Mouse (Mus musculus) ES-E14 (cell line): Measurements from ENCODE around the gene Mindy2. TPM values are rescaled to one million over a fixed set of nuclear protein-coding genes. Genes with fewer than 3 reads are reported as not detected.

Experiments
- DNase-seq: peaks from one replicate; pipeline ENCODE4 v3.0.0-alpha.2; 2013; ENCODE audit warnings: low read depth, low spot score
- H3K27ac ChIP-seq: 2 replicates; pipeline ENCODE4 v1.5.1; 2012; ENCODE audit warnings: low read depth, mild to moderate bottlenecking, low read length, moderate library complexity, mixed read lengths; ENCODE audit not compliant: poor library complexity, insufficient read depth, severe bottlenecking
- H3K36me3 ChIP-seq: 2 replicates; pipeline ENCODE4 v1.6.1; 2012; ENCODE audit warnings: mild to moderate bottlenecking, low read length, moderate library complexity, mixed read lengths; ENCODE audit not compliant: control insufficient read depth, poor library complexity, insufficient read depth, severe bottlenecking
- H3K4me1 ChIP-seq, 2 experiments: fragments of 150-350 bp in 1 of 2; sonication (generic) in 1 of 2; 2 replicates each; pipeline ENCODE4 v1.6.1; 2012; ENCODE audit warnings: low read length in 2 of 2, mild to moderate bottlenecking in 1 of 2, mixed read lengths in 1 of 2; ENCODE audit not compliant: control insufficient read depth in 2 of 2, insufficient read depth in 2 of 2, poor library complexity in 1 of 2
- H3K4me3 ChIP-seq, 2 experiments: fragments of 150-350 bp in 1 of 2; sonication (generic) in 1 of 2; 2 replicates each; pipeline ENCODE4 v1.5.1; 2012; ENCODE audit warnings: low read length in 2 of 2, low read depth in 1 of 2, mild to moderate bottlenecking in 1 of 2, mixed read lengths in 1 of 2; ENCODE audit not compliant: insufficient read depth in 1 of 2, poor library complexity in 1 of 2, severe bottlenecking in 1 of 2
- H3K9ac ChIP-seq: 2 replicates; pipeline ENCODE4 v1.6.1; 2012; ENCODE audit warnings: low read depth, mild to moderate bottlenecking, low read length, mixed read lengths; ENCODE audit not compliant: poor library complexity, insufficient read depth, severe bottlenecking
- H3K9me3 ChIP-seq: fragments of 150-350 bp; sonication (generic); 2 replicates; pipeline ENCODE4 v1.6.1; 2012; ENCODE audit warnings: low read depth, mild to moderate bottlenecking, low read length; ENCODE audit not compliant: control insufficient read depth, insufficient read depth
- CHD2 ChIP-seq: IDR thresholded peaks from 2 replicates; pipeline ENCODE4 v1.6.1; 2014; ENCODE audit warnings: mild to moderate bottlenecking, low read depth, low read length, inconsistent platforms
- HCFC1 ChIP-seq: IDR thresholded peaks from 2 replicates; pipeline ENCODE4 v1.6.1; 2012; ENCODE audit warnings: low read length, inconsistent platforms, borderline replicate concordance; ENCODE audit not compliant: insufficient read depth
- MAFK ChIP-seq: IDR thresholded peaks from 2 replicates; pipeline ENCODE4 v1.6.1; 2014; ENCODE audit warnings: mild to moderate bottlenecking, low read depth, low read length, inconsistent platforms; ENCODE audit not compliant: insufficient read depth
- ZC3H11A ChIP-seq: IDR thresholded peaks from 2 replicates; pipeline ENCODE4 v1.6.1; 2012; ENCODE audit warnings: low read depth, mild to moderate bottlenecking, inconsistent platforms, low read length, borderline replicate concordance
- ZNF384 ChIP-seq: IDR thresholded peaks from 2 replicates; pipeline ENCODE4 v1.6.1; 2012; ENCODE audit warnings: low read depth, low read length, inconsistent platforms
- in situ Hi-C, 2 experiments: fragments of 600-800 bp; cut with MboI; formaldehyde crosslinking; loops; one replicate each; pipeline ENCODE4 v1.15.1; 2025; ENCODE audit warnings: low sequenced_read_pairs in 2 of 2, inconsistent platforms in 1 of 2; ENCODE audit not compliant: unreplicated experiment in 2 of 2
- total RNA-seq: library from RNA; depleted of rRNA; stranded (reverse); fragments of 300-350 nt; gene quantifications from 2 replicates; pipeline ENCODE4 v1.2.3, GENCODE M21; 2012

The Mindy2 gene
- total RNA-seq, 1 experiment: 0.98 TPM

DNA sequence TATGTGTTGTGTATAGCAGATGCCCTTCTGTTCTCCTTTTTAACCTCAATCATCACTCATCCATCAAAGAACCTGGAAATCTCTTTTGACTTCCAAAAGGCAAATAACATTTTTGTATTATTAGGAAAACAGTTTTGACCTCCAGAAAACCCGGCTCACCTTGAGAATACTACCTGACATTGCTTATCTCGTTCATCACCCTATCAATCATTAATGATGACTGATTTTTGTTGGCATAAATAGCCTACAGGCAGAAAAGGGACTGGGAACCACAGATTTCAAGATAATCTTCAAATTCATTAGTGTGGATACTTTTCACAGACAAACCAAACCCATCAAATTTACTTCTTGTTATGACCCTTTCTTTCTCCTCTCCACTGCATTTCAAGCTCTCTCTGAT is 3.1 kb downstream of the Mindy2 start:
- H3K27ac ChIP-seq: no peak overlapping the region
- H3K4me3 ChIP-seq: no peak overlapping the region
- H3K9me3 ChIP-seq: no peaks in the 10 kb centered on the region
- TF ChIP-seq HCFC1 (no peak), ZNF384 (no peak), ZC3H11A (no peak), MAFK (no peak), CHD2 (no peak)
- no peaks in the 10 kb centered on the region for H3K36me3 ChIP-seq
- H3K4me1 ChIP-seq: 0 out of 4 replicates have a peak, but pooled peaks cover 0 to 2% of the 10 kb centered on the region in 2 experiments
- H3K9ac ChIP-seq: no peak overlapping the region
- DNase-seq: no peak
- in situ Hi-C loops: loop anchor here in 1 of 2 experiments (25.0 kb wide), 1 partner anchor 433 kb away; no protein-coding TSS in a partner anchor

DNA sequence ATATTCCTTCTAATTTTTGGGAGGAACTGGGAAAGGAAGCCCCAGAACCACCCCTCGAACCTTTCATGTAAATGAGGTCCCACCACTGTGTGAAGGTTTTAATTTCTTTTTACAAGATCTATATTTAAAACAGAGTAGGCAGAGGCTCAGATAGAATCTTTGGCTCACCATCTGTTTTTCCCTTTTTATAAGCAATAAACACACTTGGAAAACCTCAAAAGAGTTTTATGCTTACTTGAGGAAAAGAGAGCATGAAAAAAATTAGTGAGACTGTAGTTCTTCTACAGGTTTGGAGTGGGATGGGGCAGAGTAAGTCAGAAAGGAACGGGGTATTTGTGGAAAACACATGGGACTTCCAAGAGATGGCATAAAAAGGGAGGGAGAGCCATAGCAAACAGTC is 4.8 kb downstream of the Mindy2 start:
- Histone ChIP-seq H3K27ac (no peak overlapping the region), H3K36me3 (no peaks in the 10 kb centered on the region), H3K9ac (no peak overlapping the region), H3K4me3 (no peak overlapping the region), H3K4me1 (0 out of 4 replicates have a peak, but pooled peaks cover 0 to 2% of the 10 kb centered on the region in 2 experiments), H3K9me3 (no peaks in the 10 kb centered on the region)
- in situ Hi-C loops: loop anchor here in 1 of 2 experiments (25.0 kb wide), 1 partner anchor 435 kb away; no protein-coding TSS in a partner anchor
- DNase-seq: no peak
- TF ChIP-seq ZC3H11A (no peak), ZNF384 (no peak)

DNA sequence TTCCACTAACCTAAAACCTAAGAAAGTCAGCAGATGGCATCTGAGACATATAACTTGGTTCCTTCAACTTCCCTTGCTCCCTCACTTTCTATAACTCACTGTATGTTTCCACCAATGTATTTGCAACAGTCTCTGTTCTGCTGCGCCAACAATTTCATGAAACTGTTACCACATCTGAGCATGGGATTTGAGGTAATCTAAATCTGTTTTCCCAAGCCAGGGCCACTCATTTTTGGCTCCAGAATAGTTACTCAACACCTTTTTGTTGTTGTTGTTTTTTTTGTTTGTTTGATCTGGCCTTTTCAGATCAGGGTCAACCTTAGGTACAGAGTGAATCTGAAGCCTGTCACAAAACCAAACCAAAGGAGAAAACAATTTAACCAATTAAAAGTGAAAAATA is 6.0 kb downstream of the Mindy2 start:
- TF ChIP-seq HCFC1: no peak
- no peak for TF ChIP-seq MAFK
- TF ChIP-seq ZNF384: no peak
- TF ChIP-seq ZC3H11A: no peak
- no peak for TF ChIP-seq CHD2
- no peak for DNase-seq
- H3K4me1 ChIP-seq: 0 out of 4 replicates have a peak, but pooled peaks cover 0 to 2% of the 10 kb centered on the region in 2 experiments
- H3K9me3 ChIP-seq: no peaks in the 10 kb centered on the region
- H3K36me3 ChIP-seq: no peaks in the 10 kb centered on the region
- no peak overlapping the region for H3K9ac ChIP-seq
- in situ Hi-C loops: loop anchor here in 1 of 2 experiments (25.0 kb wide), 1 partner anchor 436 kb away; no protein-coding TSS in a partner anchor
- no peak overlapping the region for H3K27ac ChIP-seq
- H3K4me3 ChIP-seq: no peak overlapping the region

DNA sequence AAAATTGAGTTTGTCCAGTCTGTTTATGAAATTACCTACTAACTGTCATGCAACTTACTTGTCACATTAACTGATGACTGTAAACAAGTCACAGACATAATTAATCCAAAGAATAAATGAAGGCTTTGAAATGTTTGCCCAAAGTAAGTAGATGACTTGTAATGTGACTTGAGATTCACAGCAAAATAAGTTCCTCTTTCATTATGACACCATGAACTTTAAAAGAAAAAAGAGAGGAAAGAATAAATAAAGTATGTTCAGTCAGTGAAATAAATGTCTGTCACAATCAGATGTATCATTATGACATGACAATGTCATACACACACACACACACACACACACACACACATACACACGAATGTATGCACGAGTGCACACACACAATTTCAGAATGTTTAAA is 6.7 kb downstream of the Mindy2 start:
- no peak for TF ChIP-seq HCFC1
- no peak for TF ChIP-seq MAFK
- no peak for TF ChIP-seq ZNF384
- TF ChIP-seq CHD2: no peak
- no peak for TF ChIP-seq ZC3H11A
- Histone ChIP-seq H3K27ac (no peak overlapping the region), H3K4me3 (no peak overlapping the region), H3K36me3 (no peaks in the 10 kb centered on the region), H3K9me3 (no peaks in the 10 kb centered on the region), H3K9ac (no peak overlapping the region), H3K4me1 (no peaks in the 10 kb centered on the region)
- no peak for DNase-seq
- in situ Hi-C loops: loop anchor here in 1 of 2 experiments (25.0 kb wide), 1 partner anchor 437 kb away; no protein-coding TSS in a partner anchor

DNA sequence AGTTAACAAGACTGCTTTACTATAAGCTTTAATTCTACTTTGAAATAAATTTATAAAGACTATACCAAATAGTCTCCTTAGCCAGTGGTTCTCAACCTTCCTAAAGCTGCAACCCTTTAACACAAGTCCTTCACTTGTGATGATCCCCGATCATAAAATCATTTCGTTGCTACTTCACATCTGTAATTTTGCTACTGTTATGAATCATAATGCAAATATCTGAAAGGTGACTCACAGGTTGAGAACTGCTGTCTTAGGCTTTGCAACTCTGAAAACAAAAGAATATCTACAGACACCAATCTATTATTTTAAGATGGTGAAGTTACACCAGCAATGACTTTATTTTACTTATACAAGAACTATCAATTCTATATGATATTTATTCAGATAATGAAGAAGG is 20.2 kb downstream of the Mindy2 start:
- in situ Hi-C loops: no loop called here
- H3K9me3 ChIP-seq: no peaks in the 10 kb centered on the region

More for the DNA sequence above, 20.2 kb downstream of the Mindy2 start:
- Histone ChIP-seq H3K36me3 (no peaks in the 10 kb centered on the region), H3K4me3 (no peak overlapping the region), H3K27ac (no peak overlapping the region), H3K4me1 (no peaks in the 10 kb centered on the region), H3K9ac (no peak overlapping the region)
- TF ChIP-seq ZC3H11A (no peak), MAFK (no peak), HCFC1 (no peak), ZNF384 (no peak), CHD2 (no peak)
- DNase-seq: no peak
